Mouse (Mus musculus): Measurements from ENCODE around the gene Nck2. TPM values are rescaled to one million over a fixed set of nuclear protein-coding genes. Genes with fewer than 3 reads are reported as not detected.

Gene Nck2
- polyA plus RNA-seq, 1 experiment from 2014 or later = 35.0 TPM

GRCm38 (mm10) chr1:43593069-43593468 lies 148.7 kb downstream of the Nck2 start:
- Histone ChIP-seq H3K4me3 (no peak overlapping the region), H3K27ac (replicated peaks) (no peak overlapping the region), H3K9me3 (replicated peaks) (no peaks in the 10 kb centered on the region), H3K36me3 (no peaks in the 10 kb centered on the region), H3K27me3 (ENCODE audit: low read depth, poor library complexity, severe bottlenecking) (no peaks in the 10 kb centered on the region), H3K4me1 (no peaks in the 10 kb centered on the region)
- DNase-seq (ENCODE audit: low spot score) = no peak
- WGBS = 77% methylated on average over 3 of the region's 3 CpGs

- no peaks in the 10 kb centered on the region for H3K27me3 ChIP-seq (ENCODE audit: low read depth, poor library complexity, severe bottlenecking)
- no peak overlapping the region for H3K4me3 ChIP-seq
- no peak for DNase-seq (ENCODE audit: low spot score)
- no peaks in the 10 kb centered on the region for H3K36me3 ChIP-seq
- no peaks in the 10 kb centered on the region for H3K9me3 ChIP-seq (replicated peaks)
- no peaks in the 10 kb centered on the region for H3K4me1 ChIP-seq
- 78% methylated on average over 4 of the region's 4 CpGs for WGBS
- H3K27ac ChIP-seq (replicated peaks) = no peak overlapping the region
Measured at GRCm38 (mm10) chr1:43594738-43595137, 150.4 kb downstream of the Nck2 start.

DNA sequence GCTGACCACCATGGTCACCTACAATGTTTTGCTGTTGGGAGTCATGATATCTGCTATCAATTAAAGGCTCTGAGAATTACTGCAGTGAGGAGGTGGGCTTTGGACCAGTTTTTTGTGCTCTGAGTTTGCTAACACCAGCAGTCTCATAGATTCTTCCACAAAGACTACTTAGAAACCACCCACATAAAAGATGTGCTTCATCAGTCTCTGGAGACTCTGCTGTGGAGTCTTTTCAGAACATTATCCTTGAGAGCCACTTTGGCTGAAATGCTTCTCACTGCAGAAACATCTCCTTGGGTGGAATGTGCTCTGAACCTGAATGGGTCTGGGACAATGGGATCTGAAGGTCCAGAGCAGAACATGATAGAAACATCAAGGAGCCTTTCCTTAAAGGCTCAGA lies 153.4 kb downstream of the Nck2 start:
- Histone ChIP-seq H3K27me3 (ENCODE audit: low read depth, poor library complexity, severe bottlenecking) (no peaks in the 10 kb centered on the region), H3K36me3 (no peaks in the 10 kb centered on the region), H3K4me3 (no peak overlapping the region), H3K4me1 (no peaks in the 10 kb centered on the region), H3K9me3 (replicated peaks) (no peaks in the 10 kb centered on the region), H3K27ac (replicated peaks) (no peak overlapping the region)
- no peak for DNase-seq (ENCODE audit: low spot score)

GRCm38 (mm10) chr1:43599483-43599882 lies 155.1 kb downstream of the Nck2 start:
- no peaks in the 10 kb centered on the region for H3K4me1 ChIP-seq
- no peaks in the 10 kb centered on the region for H3K36me3 ChIP-seq
- H3K9me3 ChIP-seq (replicated peaks) = no peaks in the 10 kb centered on the region
- DNase-seq (ENCODE audit: low spot score) = no peak
- no peak overlapping the region for H3K27ac ChIP-seq (replicated peaks)
- H3K27me3 ChIP-seq (ENCODE audit: low read depth, poor library complexity, severe bottlenecking) = no peaks in the 10 kb centered on the region
- H3K4me3 ChIP-seq = no peak overlapping the region

DNA sequence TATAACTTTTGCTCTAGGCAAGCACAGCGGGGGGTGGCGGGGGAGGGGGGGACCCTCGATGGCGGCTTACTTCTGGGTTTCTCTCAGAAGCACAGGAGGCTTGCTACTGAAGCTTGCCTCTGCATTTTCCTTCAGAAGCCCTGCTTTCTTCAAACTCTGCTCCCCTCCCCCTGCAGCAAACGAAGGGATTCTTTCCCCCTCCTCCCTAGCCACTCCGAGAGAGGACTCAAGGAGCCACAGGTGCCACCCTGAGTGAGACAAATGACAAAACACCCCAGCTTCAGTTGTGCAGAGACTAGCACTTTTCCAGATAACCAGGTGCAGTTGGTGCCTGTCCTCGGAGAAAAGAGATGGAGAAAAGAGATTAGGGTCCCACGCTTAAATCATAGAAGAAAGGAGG lies 156.7 kb downstream of the Nck2 start:
- no peaks in the 10 kb centered on the region for H3K9me3 ChIP-seq (replicated peaks)
- no peak overlapping the region for H3K27ac ChIP-seq (replicated peaks)
- H3K4me3 ChIP-seq = no peak overlapping the region
- WGBS = 60% methylated on average over 8 of the region's 8 CpGs
- no peaks in the 10 kb centered on the region for H3K27me3 ChIP-seq (ENCODE audit: low read depth, poor library complexity, severe bottlenecking)
- no peaks in the 10 kb centered on the region for H3K36me3 ChIP-seq
- no peaks in the 10 kb centered on the region for H3K4me1 ChIP-seq
- no peak for DNase-seq (ENCODE audit: low spot score)

DNA sequence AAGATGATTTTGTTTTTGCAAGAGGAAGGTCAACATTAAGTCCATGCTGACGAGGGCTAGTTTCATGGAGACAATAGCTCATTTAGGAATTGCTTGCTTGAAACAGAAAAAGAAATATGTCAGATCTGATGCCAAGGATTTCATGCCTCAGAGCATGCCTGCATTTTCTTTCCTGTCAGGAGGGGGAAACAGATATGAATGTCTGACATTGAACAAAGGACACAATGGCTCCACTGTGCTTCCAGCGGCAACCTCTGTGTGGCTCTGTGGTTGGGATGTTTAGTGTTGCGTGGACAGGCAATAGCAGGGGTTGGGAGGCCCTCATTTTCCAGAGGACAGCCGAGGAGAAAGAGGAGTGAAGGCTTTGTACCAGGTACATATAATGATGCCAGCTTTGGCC lies 171.6 kb downstream of the Nck2 start:
- Histone ChIP-seq H3K27ac (replicated peaks) (no peak overlapping the region), H3K9me3 (replicated peaks) (0 out of 2 replicates have a peak, but pooled peaks cover 3% of the 10 kb centered on the region), H3K4me3 (no peak overlapping the region), H3K36me3 (no peaks in the 10 kb centered on the region), H3K4me1 (no peaks in the 10 kb centered on the region), H3K27me3 (ENCODE audit: low read depth, poor library complexity, severe bottlenecking) (no peaks in the 10 kb centered on the region)
- DNase-seq (ENCODE audit: low spot score) = no peak
- 82% methylated on average over 4 of the region's 4 CpGs for WGBS

Other genes starting within 250 kb of the Nck2 start
- gene Fhl2, start 247.6 kb upstream of the Nck2 start, polyA plus RNA-seq (2016; fragmentation: Nextera tagmentation; extraction: Ambion mirVana) = 6.8 and 7.1 TPM in 2 replicates

All from midbrain, embryonic 10.5 days (tissue).